Mouse (Mus musculus): ENCODE data around the gene Pnpla3. TPM values are rescaled to one million over a fixed set of nuclear protein-coding genes. Genes with fewer than 3 reads are reported as not detected.
A peak's percentile ranks its signal among the peaks of the same experiment; 100 is the strongest.

The Pnpla3 gene
- polyA plus RNA-seq, 2 experiments = 0.28 to 1.8 TPM

GRCm38 (mm10) chr15:84188887-84189530 lies 21.4 kb downstream of the Pnpla3 start:
- Histone ChIP-seq H3K9ac (ENCODE audit: low read depth, low read length, severe bottlenecking) (no peak overlapping the region), H3K4me2 (replicated peaks; ENCODE audit: low read depth, low read length, severe bottlenecking) (no peak overlapping the region), H3K36me3 (ENCODE audit: control insufficient read depth, insufficient read depth, low read length) (no peaks in the 10 kb centered on the region), H3K27me3 (ENCODE audit: control insufficient read depth, insufficient read depth, low read length) (no peaks in the 10 kb centered on the region), H3K27ac (replicated peaks; ENCODE audit: low read depth, low read length) (no peak overlapping the region), H3K4me3 (replicated peaks; ENCODE audit: low read length) (no peak overlapping the region), H3K9me3 (ENCODE audit: control insufficient read depth, low read length) (no peaks in the 10 kb centered on the region), H3K4me1 (ENCODE audit: control insufficient read depth, insufficient read depth, low read length) (peaks cover 8% of the 10 kb centered on the region)
- TF ChIP-seq POLR2A (IDR thresholded peaks at IDR 0.05; ENCODE audit: borderline replicate concordance, extremely low read depth, insufficient read depth, insufficient read length) = no peak
- ATAC-seq (ENCODE audit: low FRiP score, low read depth) (no peak), DNase-seq (ENCODE audit: low spot score) (no peak)
- 62% methylated on average over 2 of the region's 2 CpGs for WGBS

GRCm38 (mm10) chr15:84189881-84190280 lies 22.2 kb downstream of the Pnpla3 start:
- DNase-seq (ENCODE audit: low spot score) = no peak
- no peak for ATAC-seq (ENCODE audit: low FRiP score, low read depth)
- no peak for TF ChIP-seq POLR2A (IDR thresholded peaks at IDR 0.05; ENCODE audit: borderline replicate concordance, extremely low read depth, insufficient read depth, insufficient read length)

GRCm38 (mm10) chr15:84191724-84192057 lies 24.1 kb downstream of the Pnpla3 start:
- no peaks in the 10 kb centered on the region for H3K27me3 ChIP-seq (ENCODE audit: control insufficient read depth, insufficient read depth, low read length)
- peak overlapping the region; percentile 88 for H3K9ac ChIP-seq (ENCODE audit: low read depth, low read length, severe bottlenecking)
- H3K9me3 ChIP-seq (ENCODE audit: control insufficient read depth, low read length) = no peaks in the 10 kb centered on the region
- H3K27ac ChIP-seq (replicated peaks; ENCODE audit: low read depth, low read length) = peak overlapping the region; percentile 89
- H3K4me3 ChIP-seq (replicated peaks; ENCODE audit: low read length) = peak overlapping the region; percentile 90
- TF ChIP-seq POLR2A (IDR thresholded peaks at IDR 0.05; ENCODE audit: borderline replicate concordance, extremely low read depth, insufficient read depth, insufficient read length) = no peak
- under 1% methylated on average over 9 of the region's 9 CpGs for WGBS
- DNase-seq (ENCODE audit: low spot score) = no peak
- H3K4me2 ChIP-seq (replicated peaks; ENCODE audit: low read depth, low read length, severe bottlenecking) = peak overlapping the region; percentile 79
- peaks cover 5% of the 10 kb centered on the region for H3K4me1 ChIP-seq (ENCODE audit: control insufficient read depth, insufficient read depth, low read length)
- ATAC-seq (ENCODE audit: low FRiP score, low read depth) = no peak
- peaks cover 13% of the 10 kb centered on the region for H3K36me3 ChIP-seq (ENCODE audit: control insufficient read depth, insufficient read depth, low read length)

More at GRCm38 (mm10) chr15:84189881-84190280, 22.2 kb downstream of the Pnpla3 start:
- Histone ChIP-seq H3K9ac (ENCODE audit: low read depth, low read length, severe bottlenecking) (no peak overlapping the region), H3K9me3 (ENCODE audit: control insufficient read depth, low read length) (no peaks in the 10 kb centered on the region), H3K4me1 (ENCODE audit: control insufficient read depth, insufficient read depth, low read length) (peaks cover 5% of the 10 kb centered on the region), H3K27me3 (ENCODE audit: control insufficient read depth, insufficient read depth, low read length) (no peaks in the 10 kb centered on the region), H3K36me3 (ENCODE audit: control insufficient read depth, insufficient read depth, low read length) (no peaks in the 10 kb centered on the region), H3K27ac (replicated peaks; ENCODE audit: low read depth, low read length) (no peak overlapping the region), H3K4me2 (replicated peaks; ENCODE audit: low read depth, low read length, severe bottlenecking) (no peak overlapping the region), H3K4me3 (replicated peaks; ENCODE audit: low read length) (no peak overlapping the region)
- 38% methylated on average over 3 of the region's 3 CpGs for WGBS

- Histone ChIP-seq H3K9me3 (ENCODE audit: control insufficient read depth, low read length) (no peaks in the 10 kb centered on the region), H3K4me2 (replicated peaks; ENCODE audit: low read depth, low read length, severe bottlenecking) (peak within 1 kb of the TSS; percentile 79), H3K27me3 (ENCODE audit: control insufficient read depth, insufficient read depth, low read length) (no peaks in the 10 kb centered on the region), H3K4me3 (replicated peaks; ENCODE audit: low read length) (peak within 1 kb of the TSS; percentile 90), H3K9ac (ENCODE audit: low read depth, low read length, severe bottlenecking) (peak within 1 kb of the TSS; percentile 88), H3K27ac (replicated peaks; ENCODE audit: low read depth, low read length) (peak within 1 kb of the TSS; percentile 89), H3K4me1 (ENCODE audit: control insufficient read depth, insufficient read depth, low read length) (peaks cover 5% of the 10 kb centered on the region), H3K36me3 (ENCODE audit: control insufficient read depth, insufficient read depth, low read length) (peaks cover 18% of the 10 kb centered on the region)
- peak; percentile 95 for DNase-seq (ENCODE audit: low spot score)
- WGBS = 6% methylated on average over 48 of the region's 48 CpGs
- peak; percentile 85; the same call in 1 of the 2 replicates for TF ChIP-seq POLR2A (IDR thresholded peaks at IDR 0.05; ENCODE audit: borderline replicate concordance, extremely low read depth, insufficient read depth, insufficient read length)
- ATAC-seq (ENCODE audit: low FRiP score, low read depth) = peak; percentile 99
Measured at GRCm38 (mm10) chr15:84192058-84192791, 24.6 kb downstream of the Pnpla3 start, which contains the start of gene Samm50. TSS of gene Samm50 (plus strand) at chr15:84192241.

GRCm38 (mm10) chr15:84196486-84197165 lies 29.0 kb downstream of the Pnpla3 start:
- H3K9me3 ChIP-seq (ENCODE audit: control insufficient read depth, low read length) = no peaks in the 10 kb centered on the region
- H3K4me2 ChIP-seq (replicated peaks; ENCODE audit: low read depth, low read length, severe bottlenecking) = no peak overlapping the region
- ATAC-seq (ENCODE audit: low FRiP score, low read depth) (no peak), DNase-seq (ENCODE audit: low spot score) (no peak)
- H3K4me3 ChIP-seq (replicated peaks; ENCODE audit: low read length) = no peak overlapping the region
- peaks cover 5% of the 10 kb centered on the region for H3K4me1 ChIP-seq (ENCODE audit: control insufficient read depth, insufficient read depth, low read length)
- H3K36me3 ChIP-seq (ENCODE audit: control insufficient read depth, insufficient read depth, low read length) = peaks cover 62% of the 10 kb centered on the region
- H3K27ac ChIP-seq (replicated peaks; ENCODE audit: low read depth, low read length) = no peak overlapping the region
- 83% methylated on average over 8 of the region's 8 CpGs for WGBS
- H3K27me3 ChIP-seq (ENCODE audit: control insufficient read depth, insufficient read depth, low read length) = no peaks in the 10 kb centered on the region
- no peak overlapping the region for H3K9ac ChIP-seq (ENCODE audit: low read depth, low read length, severe bottlenecking)
- no peak for TF ChIP-seq POLR2A (IDR thresholded peaks at IDR 0.05; ENCODE audit: borderline replicate concordance, extremely low read depth, insufficient read depth, insufficient read length)
